Mouse (Mus musculus) ES-E14 (cell line): ENCODE results near the gene Cd22.

Experiments used
- CHD2 ChIP-seq: IDR thresholded peaks from 2 replicates; pipeline ENCODE4 v1.6.1; 2014; ENCODE audit warnings: mild to moderate bottlenecking, low read depth, low read length, inconsistent platforms
- HCFC1 ChIP-seq: IDR thresholded peaks from 2 replicates; pipeline ENCODE4 v1.6.1; 2012; ENCODE audit warnings: low read length, inconsistent platforms, borderline replicate concordance; ENCODE audit not compliant: insufficient read depth
- ZC3H11A ChIP-seq: IDR thresholded peaks from 2 replicates; pipeline ENCODE4 v1.6.1; 2012; ENCODE audit warnings: low read depth, mild to moderate bottlenecking, inconsistent platforms, low read length, borderline replicate concordance
- ZNF384 ChIP-seq: IDR thresholded peaks from 2 replicates; pipeline ENCODE4 v1.6.1; 2012; ENCODE audit warnings: low read depth, low read length, inconsistent platforms

DNA sequence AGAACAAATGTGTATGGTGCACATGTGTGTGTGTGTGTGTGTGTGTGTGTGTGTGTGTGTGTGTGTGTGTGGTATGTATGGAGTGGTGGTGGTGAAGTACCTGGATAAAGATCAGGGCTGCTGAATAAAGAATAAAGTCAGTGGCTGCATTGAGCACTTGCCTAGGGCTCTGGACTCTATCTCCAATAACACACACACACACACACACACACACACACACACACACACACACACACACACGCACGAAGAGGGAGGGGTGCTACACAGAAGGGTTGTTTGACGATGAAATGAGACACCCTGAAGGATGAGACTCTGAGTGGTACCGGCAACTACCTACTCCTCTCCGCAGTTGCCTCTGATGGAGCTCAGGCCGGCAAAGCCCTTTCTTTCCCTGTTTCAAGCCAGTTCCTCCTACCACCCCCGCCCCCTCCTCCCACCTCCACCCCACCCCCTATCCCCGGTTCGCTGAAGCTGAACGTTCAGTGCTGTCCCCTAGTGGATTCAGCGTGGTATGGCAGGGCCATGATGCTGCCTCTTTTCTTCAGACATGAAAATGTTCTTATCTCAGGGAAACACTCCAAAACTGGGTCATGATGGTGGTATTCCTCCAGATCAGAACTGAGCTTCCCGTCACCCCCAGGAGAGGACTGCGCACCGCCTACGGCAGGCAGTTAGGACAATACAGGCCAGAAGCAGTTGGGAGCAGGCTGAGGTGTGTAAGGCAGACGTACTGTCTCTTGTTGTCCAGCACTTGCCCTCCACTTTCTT, 20.3 kb downstream of the Cd22 start:
- TF ChIP-seq HCFC1, result no peak
- peak; percentile 27; the same call in 1 of the 2 replicates for TF ChIP-seq ZC3H11A
- TF ChIP-seq CHD2, result no peak
- TF ChIP-seq ZNF384, result no peak
